Mouse (Mus musculus) liver, adult (tissue): Measurements from ENCODE around the gene Adamts10.

Source experiments
- GATA4 ChIP-seq: IDR thresholded peaks from 2 replicates; pipeline ENCODE4 v1.6.1; 2014; ENCODE audit warnings: mild to moderate bottlenecking, low read length; ENCODE audit not compliant: insufficient replicate concordance

The Adamts10 gene

GRCm38 (mm10) chr17:33598506-33598905 is 74.5 kb downstream of the Adamts10 start:
- TF ChIP-seq GATA4 = no peak

- no peak for TF ChIP-seq GATA4
Observed at GRCm38 (mm10) chr17:33599836-33600475, 76.0 kb downstream of the Adamts10 start.

GRCm38 (mm10) chr17:33600831-33601230 is 76.8 kb downstream of the Adamts10 start:
- TF ChIP-seq GATA4 = no peak

- no peak for TF ChIP-seq GATA4
Observed at GRCm38 (mm10) chr17:33601947-33602346, 77.9 kb downstream of the Adamts10 start.
